Mouse (Mus musculus): ENCODE data around the gene Cdca5. TPM values are rescaled to one million over a fixed set of nuclear protein-coding genes. Genes with fewer than 3 reads are reported as not detected.
"Not testable (repeated sequence)": the region's sequence is repeated elsewhere in the genome, so short reads cannot be mapped to it uniquely, and the experiment has no call there.

The Cdca5 gene
- polyA plus RNA-seq, 1 experiment from 2014 or later: 44.6 TPM

DNA sequence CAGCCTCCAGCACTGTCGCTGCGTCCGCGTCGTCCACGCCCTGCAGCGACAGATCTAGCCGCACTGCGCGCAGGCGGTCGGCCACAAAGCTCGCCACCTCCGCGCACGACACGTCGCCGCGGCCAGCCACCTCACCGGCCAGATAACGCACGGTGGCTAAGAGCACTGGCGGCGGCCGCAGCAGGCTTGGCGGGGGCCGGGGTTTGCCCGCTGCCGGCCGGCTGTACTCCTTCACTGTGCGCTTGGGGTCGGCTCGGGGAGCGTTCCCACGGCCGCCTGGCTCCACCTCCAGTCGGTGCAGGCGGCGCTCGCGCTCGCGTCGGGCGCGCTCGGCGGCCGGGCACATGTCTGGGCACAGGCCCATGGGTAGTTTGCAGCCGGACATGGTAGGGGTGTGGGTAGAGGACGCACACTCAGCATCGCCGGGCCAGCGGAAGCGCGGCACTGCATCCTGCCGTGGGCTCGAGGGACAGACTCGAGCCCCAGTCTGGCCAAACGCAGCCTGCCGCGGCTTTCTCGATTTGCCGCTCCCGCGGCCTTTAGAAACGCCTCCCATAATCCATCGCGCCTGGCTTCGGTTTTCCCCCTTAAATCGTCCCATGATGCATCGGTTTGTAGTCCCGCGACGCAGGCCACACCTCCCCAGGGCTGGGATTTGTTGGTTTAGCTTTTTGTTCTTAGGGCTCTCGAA, 33.3 kb downstream of the Cdca5 start, which contains the start of gene Sac3d1:
Gene Sac3d1 (minus strand): TSS at position 665 of the 691 bp plus-strand sequence.
- Histone ChIP-seq H3K4me3 (peak within 1 kb of the TSS; percentile 61), H3K4me2 (peak within 1 kb of the TSS; percentile 87), H3K27ac (peak within 1 kb of the TSS; percentile 92), H3K27me3 (no peaks in the 10 kb centered on the region), H3K4me1 (peaks cover 30% of the 10 kb centered on the region), H3K9me3 (replicated peaks) (no peaks in the 10 kb centered on the region), H3K9ac (peak within 1 kb of the TSS; percentile 90), H3K36me3 (ENCODE audit: poor library complexity, severe bottlenecking) (peaks cover 36% of the 10 kb centered on the region)
- ATAC-seq: peak; percentile 93
- WGBS: under 1% methylated on average over 61 of the region's 77 CpGs

DNA sequence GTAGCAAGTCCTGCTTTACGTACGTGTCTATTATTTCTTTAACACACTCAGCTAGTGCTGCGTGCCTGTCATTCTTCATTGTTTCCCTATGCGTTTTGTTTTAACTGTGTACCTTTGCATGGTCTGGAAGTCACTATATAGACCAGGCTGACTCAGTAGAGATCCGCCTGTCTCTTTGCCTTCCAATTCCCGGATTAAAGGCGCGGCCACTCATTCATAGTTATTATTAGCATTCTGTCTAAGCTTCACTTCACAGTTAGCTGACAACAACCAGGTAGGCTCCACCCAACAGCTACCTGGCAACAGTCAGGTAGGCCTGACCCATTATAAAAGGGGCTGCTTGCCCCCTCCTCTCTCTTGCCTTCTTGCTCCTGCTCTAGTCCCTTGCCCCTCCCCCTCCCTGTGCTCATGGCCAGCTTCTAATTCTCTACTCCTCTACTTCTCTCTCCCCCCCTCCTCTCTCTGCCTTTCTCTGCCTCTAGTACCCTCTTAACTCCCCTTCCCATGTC, 33.9 kb downstream of the Cdca5 start:
- Histone ChIP-seq H3K9ac (peak overlapping the region; percentile 90), H3K4me3 (peak overlapping the region; percentile 61), H3K4me1 (peaks cover 35% of the 10 kb centered on the region), H3K36me3 (ENCODE audit: poor library complexity, severe bottlenecking) (peaks cover 35% of the 10 kb centered on the region), H3K4me2 (peak overlapping the region; percentile 87), H3K27me3 (no peaks in the 10 kb centered on the region), H3K9me3 (replicated peaks) (no peaks in the 10 kb centered on the region), H3K27ac (peak overlapping the region; percentile 92)
- ATAC-seq: peak; percentile 55
- WGBS: 1% methylated on average over 8 of the region's 8 CpGs

DNA sequence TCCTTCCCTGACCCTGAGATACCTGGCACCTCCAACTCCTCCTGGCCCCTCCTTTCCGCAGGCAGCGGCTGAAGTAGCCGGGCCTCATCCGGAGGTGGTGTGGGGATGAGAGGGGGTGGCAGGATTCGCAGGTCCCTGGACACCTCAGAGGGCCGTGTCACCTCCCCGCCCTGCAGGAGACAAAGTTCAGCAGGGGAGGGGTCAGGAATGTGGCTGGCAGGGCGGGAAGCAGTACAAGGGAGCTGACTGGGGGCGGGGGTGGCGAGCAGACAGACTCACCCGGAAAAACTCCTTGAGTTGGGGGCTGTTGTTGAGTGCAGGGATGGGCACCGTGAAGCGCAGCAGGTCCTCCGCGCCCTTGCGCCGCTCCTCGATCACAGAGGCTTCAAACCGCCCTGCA, 37.0 kb downstream of the Cdca5 start:
- H3K9me3 ChIP-seq (replicated peaks): no peaks in the 10 kb centered on the region
- H3K9ac ChIP-seq: 0 out of 2 replicates have a peak overlapping the region, but pooled peaks have one; percentile 37
- no peak overlapping the region for H3K4me3 ChIP-seq
- no peaks in the 10 kb centered on the region for H3K27me3 ChIP-seq
- WGBS: 39% methylated on average over 19 of the region's 19 CpGs
- 0 out of 2 replicates have a peak, but pooled peaks cover 7% of the 10 kb centered on the region for H3K36me3 ChIP-seq (ENCODE audit: poor library complexity, severe bottlenecking)
- no peak for ATAC-seq
- H3K4me1 ChIP-seq: peaks cover 29% of the 10 kb centered on the region
- H3K27ac ChIP-seq: no peak overlapping the region
- H3K4me2 ChIP-seq: no peak overlapping the region

DNA sequence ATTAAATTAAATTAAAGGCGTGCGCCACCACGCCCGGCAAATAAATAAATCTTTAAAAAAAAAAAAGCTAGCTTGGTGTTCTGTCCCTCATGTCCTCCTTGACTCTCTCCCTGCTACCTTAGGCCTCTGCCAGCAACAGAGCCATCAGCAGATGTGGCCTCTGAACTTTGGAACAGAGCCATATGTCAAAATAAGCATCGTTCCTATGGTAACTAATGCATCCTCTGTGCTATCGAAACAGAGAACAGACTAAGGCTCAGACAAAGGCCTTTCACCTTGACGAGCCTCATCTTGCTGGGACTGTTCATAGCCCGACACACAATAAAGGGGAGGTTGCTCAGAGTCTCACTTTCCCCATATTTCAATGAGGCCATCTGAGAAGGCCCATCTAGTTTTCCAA, 38.5 kb downstream of the Cdca5 start:
- Histone ChIP-seq H3K9ac (no peak overlapping the region), H3K4me3 (no peak overlapping the region), H3K27me3 (no peaks in the 10 kb centered on the region), H3K4me1 (peaks cover 21% of the 10 kb centered on the region), H3K27ac (no peak overlapping the region), H3K9me3 (replicated peaks) (no peaks in the 10 kb centered on the region), H3K36me3 (ENCODE audit: poor library complexity, severe bottlenecking) (0 out of 2 replicates have a peak, but pooled peaks cover 7% of the 10 kb centered on the region), H3K4me2 (no peak overlapping the region)
- no peak for ATAC-seq
- WGBS: 67% methylated on average over 8 of the region's 8 CpGs

- Histone ChIP-seq H3K4me1 (peaks cover 12% of the 10 kb centered on the region), H3K36me3 (ENCODE audit: poor library complexity, severe bottlenecking) (0 out of 2 replicates have a peak, but pooled peaks cover 7% of the 10 kb centered on the region), H3K4me3 (no peak overlapping the region), H3K9me3 (replicated peaks) (no peaks in the 10 kb centered on the region), H3K9ac (no peak overlapping the region), H3K4me2 (no peak overlapping the region), H3K27ac (no peak overlapping the region), H3K27me3 (no peaks in the 10 kb centered on the region)
- 71% methylated on average over 2 of the region's 2 CpGs for WGBS
- ATAC-seq: no peak
Measured at GRCm38 (mm10) chr19:6124898-6125297, 40.1 kb downstream of the Cdca5 start.

- Histone ChIP-seq H3K27ac (no peak overlapping the region), H3K9me3 (replicated peaks) (no peaks in the 10 kb centered on the region), H3K4me1 (peaks cover 11% of the 10 kb centered on the region; the same call in 1 of the 2 replicates), H3K4me2 (no peak overlapping the region), H3K27me3 (no peaks in the 10 kb centered on the region), H3K9ac (no peak overlapping the region), H3K36me3 (ENCODE audit: poor library complexity, severe bottlenecking) (no peaks in the 10 kb centered on the region), H3K4me3 (no peak overlapping the region)
- no peak for ATAC-seq
- WGBS: 21% methylated on average over 4 of the region's 4 CpGs
Measured at GRCm38 (mm10) chr19:6126289-6126688, 41.5 kb downstream of the Cdca5 start.

DNA sequence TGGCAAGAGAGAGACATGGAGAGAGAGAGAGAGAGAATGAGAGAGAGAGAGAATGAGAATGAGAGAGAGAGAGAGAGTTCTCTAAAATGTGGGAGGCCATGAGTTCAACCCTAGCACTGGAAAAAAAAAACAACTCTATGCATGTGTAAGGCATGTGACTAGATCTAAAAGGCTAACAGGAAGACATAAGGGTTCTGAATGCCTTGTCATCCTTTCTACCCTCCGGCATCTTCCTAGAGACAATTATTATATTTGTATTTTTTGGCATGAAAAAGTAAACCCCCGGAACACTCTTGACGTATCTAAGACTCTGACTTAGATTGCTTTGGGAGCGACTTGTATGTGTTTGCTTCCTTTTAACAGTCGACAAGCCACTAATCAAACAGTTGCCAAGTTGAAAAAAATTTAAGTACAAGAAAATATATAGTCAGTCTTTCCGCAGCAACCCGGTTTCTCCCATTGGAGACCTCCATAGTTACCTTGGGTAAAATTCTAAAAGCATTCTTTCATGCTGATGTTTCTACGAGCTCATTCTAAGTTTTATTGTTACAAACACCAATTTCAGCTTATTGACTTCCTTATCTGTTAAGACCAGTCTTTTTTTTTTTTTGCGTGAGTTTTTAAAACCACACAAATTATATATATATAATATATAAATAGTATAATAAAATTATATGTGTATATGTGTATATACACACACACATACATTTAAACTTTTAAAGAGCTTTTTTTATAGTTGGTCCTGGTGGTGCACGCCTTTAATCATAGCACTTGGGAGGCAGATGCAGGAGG, 42.2 kb downstream of the Cdca5 start:
- no peaks in the 10 kb centered on the region for H3K27me3 ChIP-seq
- 75% methylated on average over 10 of the region's 10 CpGs for WGBS
- H3K9ac ChIP-seq: peak overlapping the region; percentile 75; the same call in 1 of the 2 replicates
- H3K9me3 ChIP-seq (replicated peaks): no peaks in the 10 kb centered on the region
- peaks cover 11% of the 10 kb centered on the region; the same call in 1 of the 2 replicates for H3K4me1 ChIP-seq
- peak overlapping the region; percentile 55 for H3K4me3 ChIP-seq
- H3K27ac ChIP-seq: no peak overlapping the region
- H3K4me2 ChIP-seq: peak overlapping the region; percentile 70
- no peak for ATAC-seq
- no peaks in the 10 kb centered on the region for H3K36me3 ChIP-seq (ENCODE audit: poor library complexity, severe bottlenecking)

GRCm38 (mm10) chr19:6127760-6128341, 43.1 kb downstream of the Cdca5 start, which contains the start of gene Snx15:
Snx15 (minus strand) TSS chr19:6128304.
- H3K9ac ChIP-seq: peak within 1 kb of the TSS; percentile 75
- H3K36me3 ChIP-seq (ENCODE audit: poor library complexity, severe bottlenecking): peaks cover 5% of the 10 kb centered on the region; the same call in 1 of the 2 replicates
- H3K27me3 ChIP-seq: no peaks in the 10 kb centered on the region
- peak; percentile 94 for ATAC-seq
- H3K4me2 ChIP-seq: peak within 1 kb of the TSS; percentile 70
- H3K4me1 ChIP-seq: peaks cover 11% of the 10 kb centered on the region; the same call in 1 of the 2 replicates
- under 1% methylated on average over 32 of the region's 32 CpGs for WGBS
- peak within 1 kb of the TSS; percentile 55 for H3K4me3 ChIP-seq
- peak within 1 kb of the TSS; percentile 84 for H3K27ac ChIP-seq
- H3K9me3 ChIP-seq (replicated peaks): no peaks in the 10 kb centered on the region

- 84% methylated on average over 7 of the region's 7 CpGs for WGBS
- H3K4me3 ChIP-seq; H3K27me3 ChIP-seq; H3K4me2 ChIP-seq; ATAC-seq; H3K4me1 ChIP-seq; H3K9ac ChIP-seq; H3K9me3 ChIP-seq (replicated peaks); H3K27ac ChIP-seq: not testable (repeated sequence)
- H3K36me3 ChIP-seq (ENCODE audit: poor library complexity, severe bottlenecking): peaks cover 28% of the 10 kb centered on the region
Measured at GRCm38 (mm10) chr19:6130414-6131128, 45.8 kb downstream of the Cdca5 start.

- Histone ChIP-seq H3K27ac (no peak overlapping the region), H3K4me2 (no peak overlapping the region), H3K36me3 (ENCODE audit: poor library complexity, severe bottlenecking) (peaks cover 46% of the 10 kb centered on the region), H3K4me3 (no peak overlapping the region), H3K9ac (no peak overlapping the region), H3K9me3 (replicated peaks) (no peaks in the 10 kb centered on the region), H3K4me1 (peaks cover 4% of the 10 kb centered on the region; the same call in 1 of the 2 replicates), H3K27me3 (no peaks in the 10 kb centered on the region)
- 86% methylated on average over 7 of the region's 7 CpGs for WGBS
- ATAC-seq: no peak
Measured at GRCm38 (mm10) chr19:6132171-6132827, 47.5 kb downstream of the Cdca5 start.

DNA sequence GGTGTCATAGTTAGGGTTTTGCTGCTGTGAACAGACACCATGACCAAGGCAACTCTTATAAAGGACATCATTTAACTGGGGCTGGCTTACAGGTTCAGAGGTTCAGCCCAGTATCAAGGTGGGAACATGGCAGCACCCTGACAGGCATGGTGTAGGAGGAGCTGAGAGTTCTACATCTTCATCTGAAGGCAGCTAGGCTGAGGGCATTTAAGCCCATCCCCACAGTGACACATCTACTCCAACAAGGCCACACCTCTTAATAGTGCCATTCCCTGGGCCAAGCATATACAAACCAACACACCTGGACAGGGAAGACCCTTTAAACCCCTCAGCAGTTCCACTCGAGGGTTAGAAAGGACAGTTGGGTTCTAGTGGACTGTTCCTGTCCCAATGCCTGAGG, 48.4 kb downstream of the Cdca5 start:
- not testable (repeated sequence) for ATAC-seq; H3K4me3 ChIP-seq; H3K4me1 ChIP-seq; H3K9me3 ChIP-seq (replicated peaks); H3K4me2 ChIP-seq; H3K27ac ChIP-seq; H3K9ac ChIP-seq; H3K27me3 ChIP-seq
- H3K36me3 ChIP-seq (ENCODE audit: poor library complexity, severe bottlenecking): peaks cover 51% of the 10 kb centered on the region
- WGBS: 50% methylated on average over 1 of the region's 1 CpGs

Data from forebrain, embryonic 13.5 days (tissue).